Mouse (Mus musculus) heart, postnatal 0 days (tissue): ENCODE results near the gene Zcchc24.

Experiments used
- CTCF ChIP-seq: IDR thresholded peaks from 2 replicates; pipeline ENCODE4 v1.5.1; 2016; ENCODE audit warnings: antibody characterized with exemption, control low read depth, low read depth
- EP300 ChIP-seq: IDR thresholded peaks from 2 replicates; pipeline ENCODE4 v1.6.1; 2016; ENCODE audit warnings: antibody characterized with exemption, low read depth

DNA sequence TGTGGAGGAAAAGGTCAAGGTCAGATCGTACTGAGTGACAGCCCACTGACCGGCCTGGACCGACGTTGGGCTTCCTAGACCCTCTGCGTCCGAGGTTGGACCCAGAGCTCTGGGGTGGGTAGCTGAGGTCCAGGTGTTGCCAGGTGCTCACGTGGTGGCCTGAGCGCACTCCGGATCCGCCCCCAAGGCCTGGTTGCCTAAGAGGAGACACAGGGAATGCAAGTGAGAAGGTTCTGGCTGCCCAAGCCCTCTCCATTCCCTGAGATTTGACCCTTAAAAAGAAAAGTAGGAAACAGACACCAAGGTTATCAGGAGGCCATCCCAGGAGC is 74.3 kb downstream of the Zcchc24 start:
- TF ChIP-seq EP300: no peak
- TF ChIP-seq CTCF: no peak
